Mouse (Mus musculus) MEL (cell line): Measurements from ENCODE around the gene Hc. TPM values are rescaled to one million over a fixed set of nuclear protein-coding genes. Genes with fewer than 3 reads are reported as not detected.

ENCODE experiments used
- DNase-seq: peaks from one replicate; pipeline ENCODE4 v3.0.0; 2011; ENCODE audit warnings: low read depth, low spot score
- H3K27ac ChIP-seq: 2 replicates; pipeline ENCODE4 v1.5.1; 2012; ENCODE audit warnings: low read depth, mild to moderate bottlenecking, control low read depth, low read length, moderate library complexity; ENCODE audit not compliant: control insufficient read depth
- H3K27me3 ChIP-seq, 2 experiments: fragments of 150-350 bp in 1 of 2; sonication (generic) in 1 of 2; 2 replicates each; pipeline ENCODE4 v1.6.1; 2012; ENCODE audit warnings: low read length in 2 of 2, mild to moderate bottlenecking in 2 of 2, improper control_type of control experiment in 1 of 2, moderate library complexity in 1 of 2; ENCODE audit not compliant: insufficient read depth in 2 of 2, control insufficient read depth in 1 of 2
- H3K36me3 ChIP-seq, 2 experiments: 2 replicates each; pipeline ENCODE4 v1.6.1; 2012 to 2014; ENCODE audit warnings: low read length in 2 of 2, improper control_type of control experiment in 1 of 2, inconsistent platforms in 1 of 2, mild to moderate bottlenecking in 1 of 2; ENCODE audit not compliant: insufficient read depth in 2 of 2, control insufficient read depth in 1 of 2
- H3K4me1 ChIP-seq, 2 experiments: fragments of 150-350 bp in 1 of 2; sonication (generic) in 1 of 2; 2 replicates each; pipeline ENCODE4 v1.6.1; 2012; ENCODE audit warnings: low read length in 2 of 2, improper control_type of control experiment in 1 of 2, mild to moderate bottlenecking in 1 of 2; ENCODE audit not compliant: insufficient read depth in 2 of 2, control insufficient read depth in 1 of 2
- H3K4me3 ChIP-seq, 2 experiments: fragments of 150-350 bp in 1 of 2; sonication (generic) in 1 of 2; 2 replicates each; pipeline ENCODE4 v1.5.1; 2012; ENCODE audit warnings: low read depth in 2 of 2, low read length in 2 of 2, mild to moderate bottlenecking in 2 of 2, moderate library complexity in 2 of 2, control low read depth in 1 of 2, improper control_type of control experiment in 1 of 2; ENCODE audit not compliant: control insufficient read depth in 1 of 2, insufficient read depth in 1 of 2
- H3K79me2 ChIP-seq: 2 replicates; pipeline ENCODE4 v1.6.1; 2012; ENCODE audit warnings: mild to moderate bottlenecking, low read length, moderate library complexity; ENCODE audit not compliant: control insufficient read depth, poor library complexity, insufficient read depth
- H3K9ac ChIP-seq: 2 replicates; pipeline ENCODE4 v1.6.1; 2012; ENCODE audit warnings: low read depth, mild to moderate bottlenecking, control low read depth, low read length, moderate library complexity; ENCODE audit not compliant: control insufficient read depth, poor library complexity, severe bottlenecking
- H3K9me3 ChIP-seq: fragments of 150-350 bp; sonication (generic); replicated peaks from 2 replicates; pipeline ENCODE4 v1.6.1; 2012; ENCODE audit warnings: mild to moderate bottlenecking, low read length, improper control_type of control experiment, moderate library complexity; ENCODE audit not compliant: insufficient read depth
- BHLHE40 ChIP-seq: IDR thresholded peaks from 2 replicates; pipeline ENCODE4 v1.6.1; 2012; ENCODE audit warnings: low read depth, mild to moderate bottlenecking, inconsistent platforms, low read length, improper control_type of control experiment, borderline replicate concordance
- CHD2 ChIP-seq: IDR thresholded peaks from 2 replicates; pipeline ENCODE4 v1.6.1; 2011; ENCODE audit warnings: low read length, improper control_type of control experiment
- ELF1 ChIP-seq: IDR thresholded peaks from 2 replicates; pipeline ENCODE4 v1.6.1; 2014; ENCODE audit warnings: low read depth, mild to moderate bottlenecking, inconsistent platforms, low read length, improper control_type of control experiment, moderate library complexity
- EP300 ChIP-seq, 2 experiments: IDR thresholded peaks; 2 replicates each; pipeline ENCODE4 v1.6.1; 2011; ENCODE audit warnings: improper control_type of control experiment in 2 of 2, low read length in 2 of 2, low read depth in 1 of 2, mild to moderate bottlenecking in 1 of 2
- ETS1 ChIP-seq: IDR thresholded peaks from 2 replicates; pipeline ENCODE4 v1.6.1; 2012; ENCODE audit warnings: low read depth, mild to moderate bottlenecking, inconsistent platforms, low read length, improper control_type of control experiment, moderate library complexity
- GABPA ChIP-seq: IDR thresholded peaks from 2 replicates; pipeline ENCODE4 v1.6.1; 2012; ENCODE audit warnings: low read depth, mild to moderate bottlenecking, inconsistent platforms, low read length, improper control_type of control experiment, moderate library complexity
- GATA1 ChIP-seq: IDR thresholded peaks from 2 replicates; pipeline ENCODE4 v1.6.1; 2011; ENCODE audit warnings: low read depth, low read length, improper control_type of control experiment
- KAT2A ChIP-seq: conservative IDR thresholded peaks from 2 replicates; pipeline ENCODE4 v1.6.1; 2012; ENCODE audit warnings: low read depth, low read length, improper control_type of control experiment, inconsistent platforms
- MAFK ChIP-seq: IDR thresholded peaks from 2 replicates; pipeline ENCODE4 v1.6.1; 2011; ENCODE audit warnings: low read depth, mild to moderate bottlenecking, low read length, improper control_type of control experiment, borderline replicate concordance
- MAZ ChIP-seq: IDR thresholded peaks from 2 replicates; pipeline ENCODE4 v1.6.1; 2012; ENCODE audit warnings: low read depth, mild to moderate bottlenecking, inconsistent platforms, low read length, improper control_type of control experiment
- MXI1 ChIP-seq: IDR thresholded peaks from 2 replicates; pipeline ENCODE4 v1.6.1; 2011; ENCODE audit warnings: mild to moderate bottlenecking, low read depth, low read length, improper control_type of control experiment
- MYC ChIP-seq: IDR thresholded peaks from 2 replicates; pipeline ENCODE4 v1.6.1; 2011; ENCODE audit warnings: low read depth, mild to moderate bottlenecking, low read length, improper control_type of control experiment, moderate library complexity
- POLR2AphosphoS5 ChIP-seq: IDR thresholded peaks from 2 replicates; pipeline ENCODE4 v1.6.1; 2012; ENCODE audit warnings: low read depth, borderline replicate concordance, mild to moderate bottlenecking, inconsistent platforms, low read length, moderate library complexity, mixed read lengths
- UBTF ChIP-seq: IDR thresholded peaks from 2 replicates; pipeline ENCODE4 v1.6.1; 2012; ENCODE audit warnings: low read depth, mild to moderate bottlenecking, inconsistent platforms, low read length, improper control_type of control experiment, moderate library complexity, borderline replicate concordance; ENCODE audit not compliant: insufficient read depth
- USF1 ChIP-seq: IDR thresholded peaks from 2 replicates; pipeline ENCODE4 v1.6.1; 2014; ENCODE audit warnings: low read depth, mild to moderate bottlenecking, inconsistent platforms, low read length, improper control_type of control experiment, moderate library complexity
- polyA plus RNA-seq, 2 experiments: library from polyadenylated mRNA; stranded (reverse) in 1 of 2; unstranded in 1 of 2; fragments of >175 nt in 1 of 2; fragments of >200 nt in 1 of 2; gene quantifications; 2 replicates each; pipeline versions ENCODE4 v1.2.1 to v1.2.4; 2012; ENCODE audit warnings: low replicate concordance in 2 of 2, low read depth in 1 of 2; ENCODE audit not compliant: insufficient read length in 2 of 2, insufficient read depth in 1 of 2, missing spikeins in 1 of 2
- total RNA-seq: library from RNA; depleted of rRNA; stranded (reverse); fragments of 300-350 nt; gene quantifications from 2 replicates; pipeline ENCODE4 v1.2.3, GENCODE M21; 2012

Gene Hc
- total and polyA plus RNA-seq, 3 experiments: not detected

- Histone ChIP-seq H3K27ac (no peak overlapping the region), H3K79me2 (no peaks in the 10 kb centered on the region), H3K27me3 (0 out of 4 replicates have a peak, but pooled peaks cover 0 to 1% of the 10 kb centered on the region in 2 experiments), H3K4me1 (no peaks in the 10 kb centered on the region), H3K4me3 (no peak overlapping the region), H3K9me3 (no peaks in the 10 kb centered on the region), H3K36me3 (no peaks in the 10 kb centered on the region), H3K9ac (no peak overlapping the region)
- no peak for DNase-seq
- TF ChIP-seq KAT2A: no peak
- no peak for TF ChIP-seq ELF1
- no peak for TF ChIP-seq USF1
- no peak for TF ChIP-seq POLR2AphosphoS5
- TF ChIP-seq EP300 (IDR thresholded peaks at IDR 0.05; ENCODE audit: low read depth in 1 of 2, low read length in 2 of 2): no peak
- TF ChIP-seq GABPA: no peak
- TF ChIP-seq CHD2: no peak
- no peak for TF ChIP-seq ETS1
- no peak for TF ChIP-seq UBTF
- no peak for TF ChIP-seq MXI1
- TF ChIP-seq MAZ: no peak
These were observed 11.3 kb upstream of the Hc start for GRCm38 (mm10) chr2:35072547-35072946.

- H3K9me3 ChIP-seq: no peaks in the 10 kb centered on the region
- no peak for DNase-seq
- no peaks in the 10 kb centered on the region for H3K79me2 ChIP-seq
- H3K27me3 ChIP-seq: 0 out of 4 replicates have a peak, but pooled peaks cover 0 to 1% of the 10 kb centered on the region in 2 experiments
- H3K27ac ChIP-seq: no peak overlapping the region
- no peak overlapping the region for H3K9ac ChIP-seq
- peaks cover 0 to 10% of the 10 kb centered on the region in 2 experiments; a peak in 2 of 4 replicates for H3K36me3 ChIP-seq
- H3K4me3 ChIP-seq: no peak overlapping the region
- TF ChIP-seq MAZ (no peak), MAFK (no peak), BHLHE40 (no peak)
- TF ChIP-seq, all 39 proteins: peak for 0
- H3K4me1 ChIP-seq: peaks cover 0 to 7% of the 10 kb centered on the region in 2 experiments; a peak in 3 of 4 replicates
These were observed 9.0 kb upstream of the Hc start for GRCm38 (mm10) chr2:35070275-35070674.

GRCm38 (mm10) chr2:35069124-35069523 is 7.9 kb upstream of the Hc start:
- H3K9ac ChIP-seq: no peak overlapping the region
- H3K27me3 ChIP-seq: no peaks in the 10 kb centered on the region
- H3K27ac ChIP-seq: no peak overlapping the region
- H3K36me3 ChIP-seq: peaks cover 0 to 11% of the 10 kb centered on the region in 2 experiments; a peak in 2 of 4 replicates
- peaks cover 0 to 7% of the 10 kb centered on the region in 2 experiments; a peak in 3 of 4 replicates for H3K4me1 ChIP-seq
- DNase-seq: no peak
- no peaks in the 10 kb centered on the region for H3K79me2 ChIP-seq
- no peak overlapping the region for H3K4me3 ChIP-seq
- no peaks in the 10 kb centered on the region for H3K9me3 ChIP-seq
- no peak for TF ChIP-seq GATA1
- no peak for TF ChIP-seq POLR2AphosphoS5
- no peak for TF ChIP-seq MYC
